Mouse (Mus musculus): ENCODE results near the gene Tal1. TPM values are rescaled to one million over a fixed set of nuclear protein-coding genes. Genes with fewer than 3 reads are reported as not detected.

The Tal1 gene
- polyA plus RNA-seq, 1 experiment from 2014 or later = 23.1 TPM

DNA sequence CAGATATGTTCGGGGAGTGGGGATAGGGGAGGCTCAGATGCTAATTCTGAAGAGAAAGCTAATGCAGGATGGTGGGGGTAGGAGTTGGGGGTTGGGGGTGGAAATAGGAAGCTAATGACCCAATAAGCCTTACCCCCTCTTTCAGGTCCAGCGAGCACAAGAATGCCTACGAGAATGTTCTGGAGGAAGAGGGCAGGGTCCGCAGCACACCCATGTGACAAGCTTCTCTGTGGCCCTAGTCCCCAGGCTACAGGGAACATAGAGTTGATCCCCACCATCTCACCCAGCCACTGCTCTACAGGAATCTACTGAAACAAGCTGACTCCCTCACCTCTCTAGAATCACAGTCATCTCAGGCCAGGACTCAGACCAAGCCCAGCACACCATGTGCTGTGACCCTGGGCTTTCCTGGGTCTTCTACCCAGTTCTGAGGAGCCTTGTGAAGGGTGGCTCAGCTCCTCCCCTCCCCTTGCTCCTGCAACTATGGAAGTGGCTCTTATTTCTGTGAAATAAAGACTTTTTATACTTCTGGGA is 37.2 kb downstream of the Tal1 start:
- ATAC-seq (ENCODE audit: low FRiP score, low TSS enrichment) (no peak), DNase-seq (no peak)
- Histone ChIP-seq H3K27ac (replicated peaks; ENCODE audit: low read depth, low read length) (no peak overlapping the region), H3K27me3 (ENCODE audit: control insufficient read depth, insufficient read depth, low read length) (peaks cover 2% of the 10 kb centered on the region; the same call in 1 of the 2 replicates), H3K9ac (replicated peaks; ENCODE audit: low read length) (no peak overlapping the region), H3K4me1 (ENCODE audit: control insufficient read depth, insufficient read depth, low read length) (peaks cover 11% of the 10 kb centered on the region; the same call in 1 of the 2 replicates), H3K4me3 (replicated peaks; ENCODE audit: low read depth, low read length) (no peak overlapping the region), H3K4me2 (ENCODE audit: low read length) (no peak overlapping the region), H3K36me3 (ENCODE audit: control insufficient read depth, insufficient read depth, low read length) (no peaks in the 10 kb centered on the region), H3K9me3 (ENCODE audit: control insufficient read depth, low read length) (no peaks in the 10 kb centered on the region)
- 73% methylated on average over 4 of the region's 4 CpGs for WGBS

GRCm38 (mm10) chr4:115094056-115094455 is 37.8 kb downstream of the Tal1 start:
- 85% methylated on average over 2 of the region's 2 CpGs for WGBS
- peaks cover 11% of the 10 kb centered on the region; the same call in 1 of the 2 replicates for H3K4me1 ChIP-seq (ENCODE audit: control insufficient read depth, insufficient read depth, low read length)
- peaks cover 2% of the 10 kb centered on the region; the same call in 1 of the 2 replicates for H3K27me3 ChIP-seq (ENCODE audit: control insufficient read depth, insufficient read depth, low read length)
- H3K4me3 ChIP-seq (replicated peaks; ENCODE audit: low read depth, low read length) = no peak overlapping the region
- no peak for ATAC-seq (ENCODE audit: low FRiP score, low TSS enrichment)
- DNase-seq = no peak
- H3K9ac ChIP-seq (replicated peaks; ENCODE audit: low read length) = no peak overlapping the region
- H3K4me2 ChIP-seq (ENCODE audit: low read length) = no peak overlapping the region
- H3K9me3 ChIP-seq (ENCODE audit: control insufficient read depth, low read length) = no peaks in the 10 kb centered on the region
- H3K27ac ChIP-seq (replicated peaks; ENCODE audit: low read depth, low read length) = no peak overlapping the region
- H3K36me3 ChIP-seq (ENCODE audit: control insufficient read depth, insufficient read depth, low read length) = no peaks in the 10 kb centered on the region

DNA sequence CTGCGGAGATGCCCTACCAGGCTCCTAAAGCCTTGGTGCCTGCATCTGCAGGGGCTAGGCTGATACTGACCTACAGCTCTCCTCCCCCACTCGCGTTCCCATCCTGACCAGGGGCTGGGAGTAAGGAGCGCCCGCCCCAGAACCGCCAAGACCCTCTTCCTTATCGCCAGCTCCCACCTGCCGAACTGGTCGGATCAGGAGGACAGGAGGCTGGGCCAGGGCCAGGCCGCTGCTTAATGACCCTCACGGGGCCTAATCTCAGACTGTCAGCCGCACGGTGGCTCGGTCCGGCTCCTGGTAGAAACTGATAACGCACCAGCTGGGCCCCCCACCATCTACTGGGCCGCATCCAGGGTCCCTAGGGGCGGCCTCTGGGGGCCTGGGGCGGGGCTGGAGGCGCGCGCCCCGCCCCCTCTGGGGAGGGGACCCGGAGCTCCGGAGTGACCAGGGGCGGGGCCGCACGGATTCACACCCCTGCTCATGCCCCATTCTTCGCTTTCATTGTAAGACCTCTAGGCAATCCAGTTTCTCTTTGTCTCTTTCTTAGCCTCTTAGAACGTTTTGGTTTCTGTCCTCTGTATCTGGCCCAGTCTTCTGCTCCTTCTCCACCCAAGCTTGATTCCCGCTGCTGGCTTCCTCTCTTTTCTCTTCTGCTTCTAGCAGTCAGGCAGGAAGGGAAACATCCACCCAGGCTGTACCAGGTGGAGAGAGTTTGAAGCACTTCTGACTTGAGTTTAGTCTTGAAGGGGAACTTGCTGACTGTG is 39.6 kb downstream of the Tal1 start:
- H3K36me3 ChIP-seq (ENCODE audit: control insufficient read depth, insufficient read depth, low read length) = no peaks in the 10 kb centered on the region
- under 1% methylated on average over 31 of the region's 31 CpGs for WGBS
- ATAC-seq (ENCODE audit: low FRiP score, low TSS enrichment) (peak; percentile 77), DNase-seq (peak; percentile 73)
- peak overlapping the region; percentile 52 for H3K9ac ChIP-seq (replicated peaks; ENCODE audit: low read length)
- peaks cover 2% of the 10 kb centered on the region; the same call in 1 of the 2 replicates for H3K27me3 ChIP-seq (ENCODE audit: control insufficient read depth, insufficient read depth, low read length)
- peak overlapping the region; percentile 37 for H3K4me3 ChIP-seq (replicated peaks; ENCODE audit: low read depth, low read length)
- H3K27ac ChIP-seq (replicated peaks; ENCODE audit: low read depth, low read length) = peak overlapping the region; percentile 32; the same call in 1 of the 2 replicates
- peak overlapping the region; percentile 76 for H3K4me2 ChIP-seq (ENCODE audit: low read length)
- peaks cover 11% of the 10 kb centered on the region; the same call in 1 of the 2 replicates for H3K4me1 ChIP-seq (ENCODE audit: control insufficient read depth, insufficient read depth, low read length)
- no peaks in the 10 kb centered on the region for H3K9me3 ChIP-seq (ENCODE audit: control insufficient read depth, low read length)

DNA sequence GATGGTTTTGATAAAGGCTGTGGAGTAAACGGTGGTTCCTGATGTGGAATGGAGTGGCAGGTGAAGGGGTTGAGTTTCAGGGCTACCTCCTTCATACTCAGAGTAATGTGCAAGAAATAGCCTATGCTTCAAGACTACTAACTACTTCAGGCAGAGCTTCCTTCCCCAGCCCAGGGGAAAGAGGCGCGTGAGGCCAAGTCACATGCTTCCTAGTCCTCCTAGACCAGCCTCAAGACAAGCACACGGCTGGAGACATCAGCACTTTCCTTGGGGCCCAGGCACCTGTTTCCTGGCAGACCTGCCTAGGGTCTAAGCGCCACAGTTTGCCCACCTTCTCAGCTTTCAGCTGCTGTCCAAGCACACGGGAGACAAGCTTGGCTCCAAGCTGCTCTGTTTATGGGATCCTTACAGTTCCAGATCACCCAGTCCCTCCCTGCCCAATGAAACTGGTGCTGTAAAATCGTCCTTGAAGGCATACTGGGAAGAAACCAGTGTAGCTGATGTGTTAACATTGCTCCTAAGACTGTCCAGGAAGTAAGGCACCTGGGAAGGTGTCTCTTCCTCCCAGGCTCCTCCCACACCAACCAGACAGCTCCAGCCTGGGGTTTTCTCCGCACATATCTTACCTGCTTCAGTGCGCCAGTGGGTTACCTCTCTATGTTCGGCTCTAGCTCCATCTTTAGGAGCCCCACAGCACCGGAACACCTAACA is 40.4 kb downstream of the Tal1 start:
- Histone ChIP-seq H3K27ac (replicated peaks; ENCODE audit: low read depth, low read length) (0 out of 2 replicates have a peak overlapping the region, but pooled peaks have one; percentile 32), H3K9me3 (ENCODE audit: control insufficient read depth, low read length) (no peaks in the 10 kb centered on the region), H3K27me3 (ENCODE audit: control insufficient read depth, insufficient read depth, low read length) (peaks cover 2% of the 10 kb centered on the region; the same call in 1 of the 2 replicates), H3K4me3 (replicated peaks; ENCODE audit: low read depth, low read length) (peak overlapping the region; percentile 9; the same call in 1 of the 2 replicates), H3K4me2 (ENCODE audit: low read length) (peak overlapping the region; percentile 76), H3K4me1 (ENCODE audit: control insufficient read depth, insufficient read depth, low read length) (peaks cover 11% of the 10 kb centered on the region; the same call in 1 of the 2 replicates), H3K9ac (replicated peaks; ENCODE audit: low read length) (no peak overlapping the region; the same call in 1 of the 2 replicates), H3K36me3 (ENCODE audit: control insufficient read depth, insufficient read depth, low read length) (no peaks in the 10 kb centered on the region)
- DNase-seq = no peak
- WGBS = 18% methylated on average over 11 of the region's 11 CpGs
- no peak for ATAC-seq (ENCODE audit: low FRiP score, low TSS enrichment)

DNA sequence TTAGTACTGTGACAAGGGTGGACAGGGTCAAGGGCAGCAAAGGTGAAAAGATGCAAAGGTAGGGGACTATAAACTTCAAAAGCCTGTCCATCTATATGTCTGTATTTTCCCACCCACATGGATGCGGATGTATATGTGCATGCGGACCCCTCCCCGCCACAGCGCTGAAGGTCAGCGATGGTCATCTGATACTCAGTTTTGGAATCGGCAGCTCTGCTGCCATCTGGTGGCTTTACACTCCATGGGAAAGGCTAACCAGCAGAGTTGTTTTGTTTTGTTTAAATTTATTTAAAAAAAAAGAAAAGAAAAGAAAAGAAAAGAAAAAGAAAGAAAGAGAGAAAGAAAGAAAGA is 40.9 kb downstream of the Tal1 start:
- H3K27ac ChIP-seq (replicated peaks; ENCODE audit: low read depth, low read length) = no peak overlapping the region
- H3K4me3 ChIP-seq (replicated peaks; ENCODE audit: low read depth, low read length) = peak overlapping the region; percentile 9; the same call in 1 of the 2 replicates
- no peak for ATAC-seq (ENCODE audit: low FRiP score, low TSS enrichment)
- peak; percentile 79 for DNase-seq
- H3K9me3 ChIP-seq (ENCODE audit: control insufficient read depth, low read length) = no peaks in the 10 kb centered on the region
- H3K4me1 ChIP-seq (ENCODE audit: control insufficient read depth, insufficient read depth, low read length) = peaks cover 11% of the 10 kb centered on the region; the same call in 1 of the 2 replicates
- peak overlapping the region; percentile 49 for H3K4me2 ChIP-seq (ENCODE audit: low read length)
- H3K9ac ChIP-seq (replicated peaks; ENCODE audit: low read length) = no peak overlapping the region; the same call in 1 of the 2 replicates
- WGBS = under 1% methylated on average over 6 of the region's 6 CpGs
- H3K36me3 ChIP-seq (ENCODE audit: control insufficient read depth, insufficient read depth, low read length) = no peaks in the 10 kb centered on the region
- H3K27me3 ChIP-seq (ENCODE audit: control insufficient read depth, insufficient read depth, low read length) = peaks cover 2% of the 10 kb centered on the region; the same call in 1 of the 2 replicates

GRCm38 (mm10) chr4:115101682-115102081 is 45.5 kb downstream of the Tal1 start:
- Histone ChIP-seq H3K4me2 (ENCODE audit: low read length) (no peak overlapping the region), H3K36me3 (ENCODE audit: control insufficient read depth, insufficient read depth, low read length) (no peaks in the 10 kb centered on the region), H3K4me1 (ENCODE audit: control insufficient read depth, insufficient read depth, low read length) (peaks cover 4% of the 10 kb centered on the region; the same call in 1 of the 2 replicates), H3K4me3 (replicated peaks; ENCODE audit: low read depth, low read length) (no peak overlapping the region), H3K27me3 (ENCODE audit: control insufficient read depth, insufficient read depth, low read length) (no peaks in the 10 kb centered on the region), H3K9me3 (ENCODE audit: control insufficient read depth, low read length) (no peaks in the 10 kb centered on the region), H3K27ac (replicated peaks; ENCODE audit: low read depth, low read length) (no peak overlapping the region), H3K9ac (replicated peaks; ENCODE audit: low read length) (no peak overlapping the region)
- DNase-seq (peak; percentile 89), ATAC-seq (ENCODE audit: low FRiP score, low TSS enrichment) (peak; percentile 57)
- WGBS = 41% methylated on average over 6 of the region's 6 CpGs

GRCm38 (mm10) chr4:115103510-115103909 is 47.3 kb downstream of the Tal1 start:
- H3K4me1 ChIP-seq (ENCODE audit: control insufficient read depth, insufficient read depth, low read length) = no peaks in the 10 kb centered on the region
- H3K27me3 ChIP-seq (ENCODE audit: control insufficient read depth, insufficient read depth, low read length) = no peaks in the 10 kb centered on the region
- DNase-seq (no peak), ATAC-seq (ENCODE audit: low FRiP score, low TSS enrichment) (no peak)
- no peak overlapping the region for H3K9ac ChIP-seq (replicated peaks; ENCODE audit: low read length)
- H3K27ac ChIP-seq (replicated peaks; ENCODE audit: low read depth, low read length) = no peak overlapping the region
- no peaks in the 10 kb centered on the region for H3K36me3 ChIP-seq (ENCODE audit: control insufficient read depth, insufficient read depth, low read length)
- no peaks in the 10 kb centered on the region for H3K9me3 ChIP-seq (ENCODE audit: control insufficient read depth, low read length)
- no peak overlapping the region for H3K4me2 ChIP-seq (ENCODE audit: low read length)
- WGBS = 76% methylated on average over 4 of the region's 4 CpGs
- no peak overlapping the region for H3K4me3 ChIP-seq (replicated peaks; ENCODE audit: low read depth, low read length)

GRCm38 (mm10) chr4:115111167-115111566 is 54.9 kb downstream of the Tal1 start:
- Histone ChIP-seq H3K4me1 (ENCODE audit: control insufficient read depth, insufficient read depth, low read length) (no peaks in the 10 kb centered on the region), H3K27ac (replicated peaks; ENCODE audit: low read depth, low read length) (no peak overlapping the region), H3K9me3 (ENCODE audit: control insufficient read depth, low read length) (no peaks in the 10 kb centered on the region), H3K4me2 (ENCODE audit: low read length) (no peak overlapping the region), H3K36me3 (ENCODE audit: control insufficient read depth, insufficient read depth, low read length) (no peaks in the 10 kb centered on the region), H3K9ac (replicated peaks; ENCODE audit: low read length) (no peak overlapping the region), H3K4me3 (replicated peaks; ENCODE audit: low read depth, low read length) (no peak overlapping the region), H3K27me3 (ENCODE audit: control insufficient read depth, insufficient read depth, low read length) (no peaks in the 10 kb centered on the region)
- ATAC-seq (ENCODE audit: low FRiP score, low TSS enrichment) = no peak
- DNase-seq = no peak
- WGBS = 72% methylated on average over 2 of the region's 2 CpGs

Data from midbrain, embryonic 14.5 days (tissue).